Mouse (Mus musculus) hindbrain, postnatal 0 days (tissue): ENCODE measurements around the gene Iscu. TPM values are rescaled to one million over a fixed set of nuclear protein-coding genes. Genes with fewer than 3 reads are reported as not detected.

Experiments used
- ATAC-seq: fragments of 200-750 bp; cut with Nextera tagmentation; 2 replicates; pipeline ENCODE4 v1.8.0; 2017; ENCODE audit warnings: mild to moderate bottlenecking, moderate TSS enrichment, moderate library complexity
- DNase-seq: peaks from one replicate; pipeline ENCODE4 v3.0.0-alpha.2; 2015; ENCODE audit warnings: low spot score
- H3K27ac ChIP-seq: fragments of 300-500 bp; sonication (generic); 2 replicates; pipeline ENCODE4 v1.5.1; 2014; ENCODE audit warnings: mild to moderate bottlenecking
- H3K27me3 ChIP-seq: fragments of 300-500 bp; sonication (generic); 2 replicates; pipeline ENCODE4 v1.6.1; 2014; ENCODE audit warnings: low read length, mixed read lengths; ENCODE audit not compliant: insufficient read depth
- H3K36me3 ChIP-seq: fragments of 300-500 bp; sonication (generic); 2 replicates; pipeline ENCODE4 v1.6.1; 2014; ENCODE audit warnings: low read length, mixed read lengths; ENCODE audit not compliant: insufficient read depth
- H3K4me1 ChIP-seq: fragments of 300-500 bp; sonication (generic); 2 replicates; pipeline ENCODE4 v1.6.1; 2014; ENCODE audit warnings: antibody characterized with exemption, low read length, mixed read lengths; ENCODE audit not compliant: insufficient read depth
- H3K4me2 ChIP-seq: fragments of 300-500 bp; sonication (generic); 2 replicates; pipeline ENCODE4 v1.6.1; 2014; ENCODE audit warnings: low read depth, mild to moderate bottlenecking, low read length, moderate library complexity, mixed read lengths
- H3K4me3 ChIP-seq: fragments of 300-500 bp; sonication (generic); 2 replicates; pipeline ENCODE4 v1.5.1; 2014; ENCODE audit warnings: low read length
- H3K9ac ChIP-seq: fragments of 300-500 bp; sonication (generic); replicated peaks from 2 replicates; pipeline ENCODE4 v1.6.1; 2014; ENCODE audit warnings: mild to moderate bottlenecking, low read length, moderate library complexity, mixed read lengths
- H3K9me3 ChIP-seq: fragments of 300-500 bp; sonication (generic); 2 replicates; pipeline ENCODE4 v1.6.1; 2016; ENCODE audit warnings: low read length, mixed read lengths
- CTCF ChIP-seq: IDR thresholded peaks from 2 replicates; pipeline ENCODE4 v1.5.1; 2016; ENCODE audit warnings: antibody characterized with exemption, control low read depth, low read depth
- WGBS: fragments of 180-500 bp; shearing (Covaris S2); extraction: QIAGEN DNeasy Blood & Tissue Kit; methylation state at CpG from one replicate; pipeline ENCODE4 v1.1.7; 2014; 5-methylcytosine and 5-hydroxymethylcytosine counted together
- polyA plus RNA-seq: library from polyadenylated mRNA; unstranded; fragments of >200 nt; fragmentation: Nextera tagmentation; extraction: Ambion mirVana; gene quantifications from 2 replicates; pipeline ENCODE4 v1.2.1, GENCODE M21; 2015
- total RNA-seq: library from RNA; depleted of rRNA; stranded (reverse); fragments of >200 nt; gene quantifications from 2 replicates; pipeline ENCODE4 v1.2.3, GENCODE M21; 2014

The Iscu gene
- total and polyA plus RNA-seq, 2 experiments from 2014 or later: 77.9 to 111 TPM

DNA sequence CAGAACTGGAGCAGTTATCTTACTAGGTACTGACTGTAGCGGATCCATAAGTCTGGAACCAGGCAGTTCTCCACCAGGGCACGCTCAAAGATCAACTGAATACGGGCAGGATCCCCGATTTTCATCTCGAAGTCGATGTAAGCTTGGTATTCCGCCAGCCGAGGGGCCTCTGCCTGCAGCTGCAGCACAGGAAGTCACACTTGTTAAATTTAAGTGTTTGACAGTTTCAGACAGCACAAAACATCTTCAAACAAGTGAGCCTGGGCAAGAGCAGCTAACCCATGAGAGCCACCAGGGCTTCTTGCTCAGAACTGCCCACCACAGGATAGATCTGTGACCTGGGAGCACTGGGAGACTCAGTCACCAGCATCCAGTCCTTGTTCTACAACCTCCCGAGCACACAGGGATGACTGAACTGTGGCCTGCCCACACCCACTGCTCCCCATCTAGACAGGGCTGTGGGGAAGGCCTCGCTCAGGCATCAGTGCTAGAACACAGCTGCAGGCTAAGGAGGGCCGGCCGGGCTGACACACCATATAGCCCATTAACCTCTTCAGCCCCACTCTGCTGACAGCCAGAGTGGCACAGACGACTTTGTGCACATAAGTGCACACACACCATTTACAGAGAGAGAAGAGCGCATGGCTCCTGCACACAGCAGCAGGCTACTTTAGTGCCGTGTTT is 17.1 kb upstream of the Iscu start:
- TF ChIP-seq CTCF: no peak
- H3K4me3 ChIP-seq: no peak overlapping the region
- 91% methylated on average over 15 of the region's 15 CpGs for WGBS
- ATAC-seq: no peak
- H3K9me3 ChIP-seq: no peaks in the 10 kb centered on the region
- no peak for DNase-seq
- H3K9ac ChIP-seq: no peak overlapping the region
- H3K4me2 ChIP-seq: no peak overlapping the region
- H3K4me1 ChIP-seq: no peaks in the 10 kb centered on the region
- no peak overlapping the region for H3K27ac ChIP-seq
- no peaks in the 10 kb centered on the region for H3K27me3 ChIP-seq
- peaks cover 91% of the 10 kb centered on the region for H3K36me3 ChIP-seq

DNA sequence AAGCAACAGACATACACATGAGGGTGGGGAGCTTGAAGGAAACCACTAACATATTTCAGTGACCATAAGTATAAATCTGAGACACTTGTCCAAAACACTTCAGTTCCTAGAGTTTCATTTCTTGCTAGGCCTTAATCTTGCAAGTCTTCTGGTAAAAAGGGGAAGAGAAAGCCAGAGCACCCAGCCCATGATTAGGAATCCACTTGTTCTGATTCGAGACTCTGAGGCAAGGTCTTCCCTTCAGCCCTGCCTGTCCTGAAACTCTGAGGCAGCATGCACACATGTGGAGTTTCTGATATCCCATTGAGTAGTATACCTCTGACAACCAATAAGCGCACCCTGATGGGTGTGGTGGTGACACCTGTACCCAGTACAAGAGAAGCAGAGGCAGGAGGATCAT is 11.0 kb upstream of the Iscu start:
- ATAC-seq: no peak
- Histone ChIP-seq H3K27me3 (no peaks in the 10 kb centered on the region), H3K9ac (no peak overlapping the region), H3K9me3 (no peaks in the 10 kb centered on the region), H3K27ac (no peak overlapping the region), H3K4me3 (no peak overlapping the region), H3K36me3 (peaks cover 49% of the 10 kb centered on the region), H3K4me2 (no peak overlapping the region), H3K4me1 (no peaks in the 10 kb centered on the region)
- no peak for TF ChIP-seq CTCF
- no peak for DNase-seq
- 96% methylated on average over 2 of the region's 2 CpGs for WGBS

DNA sequence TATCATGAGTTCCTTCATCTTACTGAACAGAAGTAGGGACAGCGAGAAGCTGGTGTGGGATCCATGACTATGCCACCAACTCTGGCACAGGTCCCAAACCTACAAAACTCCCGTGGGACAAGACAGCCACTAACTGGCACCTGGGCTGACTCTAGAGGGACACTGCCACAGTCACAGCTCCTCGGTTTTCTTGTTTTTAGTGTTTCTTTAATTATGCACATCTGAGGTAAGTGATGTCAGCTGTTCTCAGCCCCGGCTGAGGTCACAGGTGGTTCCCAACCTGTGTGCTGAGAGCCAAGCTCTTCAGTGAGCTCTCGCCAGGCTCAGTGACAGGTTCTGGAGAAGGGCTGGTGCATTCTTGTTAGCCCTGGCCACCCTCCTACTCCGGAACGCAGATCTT is 8.1 kb upstream of the Iscu start:
- Histone ChIP-seq H3K4me2 (no peak overlapping the region), H3K9me3 (no peaks in the 10 kb centered on the region), H3K27me3 (no peaks in the 10 kb centered on the region), H3K36me3 (peaks cover 27% of the 10 kb centered on the region; the same call in 1 of the 2 replicates), H3K9ac (no peak overlapping the region), H3K4me1 (no peaks in the 10 kb centered on the region), H3K4me3 (no peak overlapping the region), H3K27ac (no peak overlapping the region)
- 91% methylated on average over 7 of the region's 7 CpGs for WGBS
- DNase-seq (no peak), ATAC-seq (no peak)
- TF ChIP-seq CTCF: no peak

DNA sequence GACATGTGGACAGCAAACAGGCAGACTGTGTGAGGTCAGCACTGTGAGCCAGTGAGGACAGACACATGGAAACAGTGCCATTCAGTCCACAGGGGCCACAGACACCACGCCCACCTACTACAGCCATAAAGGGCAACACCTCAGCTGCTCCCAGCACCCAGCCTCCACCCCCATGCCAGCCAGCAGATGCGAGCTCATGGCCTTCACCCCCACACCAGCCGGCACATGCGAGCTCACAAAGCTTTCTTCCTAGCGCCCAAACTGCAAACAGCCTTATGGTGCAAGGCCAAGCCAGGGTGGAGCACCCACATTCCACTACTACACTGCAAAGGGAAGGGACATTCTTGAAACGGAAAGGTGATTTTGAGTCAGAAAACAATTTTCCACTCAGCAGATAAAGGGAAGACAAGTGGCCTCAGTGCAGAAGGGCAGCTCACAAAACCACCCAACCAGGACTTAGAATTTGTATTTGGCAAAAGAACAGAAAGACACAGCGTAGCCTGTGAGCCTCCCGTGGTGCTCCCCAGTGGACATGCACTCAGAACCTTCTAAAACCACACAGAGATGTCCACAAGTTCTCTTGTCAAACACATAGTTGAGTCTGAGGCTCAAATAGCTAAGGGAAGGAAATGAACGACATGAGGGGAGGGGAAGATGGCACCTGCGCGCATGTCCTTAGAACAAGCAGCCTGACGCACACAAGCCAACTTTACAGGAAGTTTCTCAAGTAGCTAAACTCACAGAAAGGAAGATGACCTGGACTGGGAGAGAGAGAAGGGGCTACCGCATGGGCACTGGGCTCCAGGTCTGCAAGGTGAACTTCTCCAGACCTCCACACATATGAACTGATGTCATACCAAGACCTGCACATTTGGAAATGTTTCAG is 6.7 kb upstream of the Iscu start:
- Histone ChIP-seq H3K4me1 (peaks cover 12% of the 10 kb centered on the region), H3K9me3 (no peaks in the 10 kb centered on the region), H3K36me3 (peaks cover 16% of the 10 kb centered on the region; the same call in 1 of the 2 replicates), H3K4me3 (no peak overlapping the region), H3K9ac (no peak overlapping the region), H3K27me3 (no peaks in the 10 kb centered on the region), H3K4me2 (no peak overlapping the region), H3K27ac (no peak overlapping the region)
- DNase-seq (no peak), ATAC-seq (no peak)
- 90% methylated on average over 13 of the region's 13 CpGs for WGBS
- no peak for TF ChIP-seq CTCF

DNA sequence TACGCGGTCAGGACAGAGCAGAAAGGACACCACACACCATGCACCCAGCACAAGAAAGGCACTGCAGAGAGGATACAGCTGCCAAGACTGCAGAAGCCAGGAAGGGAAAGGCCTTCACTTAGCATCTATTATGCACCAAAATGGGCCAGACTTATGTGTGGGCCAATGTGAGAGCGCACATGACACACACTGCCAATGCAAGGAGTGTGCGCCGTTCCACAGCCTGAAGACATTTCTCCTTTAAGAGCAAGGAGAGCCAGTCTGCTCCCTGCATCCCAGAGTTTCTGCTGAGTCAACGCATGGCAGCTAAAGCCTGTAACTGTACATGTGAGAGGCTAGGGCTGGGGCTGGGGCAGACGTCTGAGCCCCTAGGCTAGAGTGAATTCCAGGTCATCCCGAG is 3.7 kb upstream of the Iscu start:
- Histone ChIP-seq H3K27ac (no peak overlapping the region), H3K27me3 (no peaks in the 10 kb centered on the region), H3K4me2 (no peak overlapping the region), H3K4me1 (peaks cover 12% of the 10 kb centered on the region), H3K4me3 (no peak overlapping the region), H3K36me3 (peaks cover 14% of the 10 kb centered on the region; the same call in 1 of the 2 replicates), H3K9ac (no peak overlapping the region), H3K9me3 (no peaks in the 10 kb centered on the region)
- WGBS: 93% methylated on average over 8 of the region's 8 CpGs
- no peak for DNase-seq
- no peak for ATAC-seq
- no peak for TF ChIP-seq CTCF

- 0 out of 2 replicates have a peak, but pooled peaks have one; percentile 1 for TF ChIP-seq CTCF
- H3K27ac ChIP-seq: peak overlapping the region; percentile 95
- no peaks in the 10 kb centered on the region for H3K9me3 ChIP-seq
- peak overlapping the region; percentile 80 for H3K4me3 ChIP-seq
- under 1% methylated on average over 85 of the region's 97 CpGs for WGBS
- peak overlapping the region; percentile 85 for H3K9ac ChIP-seq
- H3K4me1 ChIP-seq: peaks cover 12% of the 10 kb centered on the region
- no peaks in the 10 kb centered on the region for H3K27me3 ChIP-seq
- H3K4me2 ChIP-seq: peak overlapping the region; percentile 94
- H3K36me3 ChIP-seq: peaks cover 21% of the 10 kb centered on the region
- DNase-seq: peak; percentile 94
- peak; percentile 86 for ATAC-seq
Measured at GRCm38 (mm10) chr5:113771213-113772162, 1.1 kb upstream of the Iscu start.
